Mouse (Mus musculus): ENCODE measurements around the gene Pnpla7. TPM values are rescaled to one million over a fixed set of nuclear protein-coding genes. Genes with fewer than 3 reads are reported as not detected.
A peak's percentile ranks its signal among the peaks of the same experiment; 100 is the strongest.

Gene Pnpla7
- total RNA-seq, 2 experiments from 2014 or later, result 19.5 to 20.5 TPM

- intact Hi-C loops (cut with DNase I), result no loop called here
- no peak for DNase-seq
Measured at GRCm38 (mm10) chr2:24976960-24977359, 1.1 kb downstream of the Pnpla7 start.

- intact Hi-C loops (cut with DNase I), result no loop called here
- no peak for DNase-seq
Measured at GRCm38 (mm10) chr2:24987762-24988161, 11.9 kb downstream of the Pnpla7 start.

DNA sequence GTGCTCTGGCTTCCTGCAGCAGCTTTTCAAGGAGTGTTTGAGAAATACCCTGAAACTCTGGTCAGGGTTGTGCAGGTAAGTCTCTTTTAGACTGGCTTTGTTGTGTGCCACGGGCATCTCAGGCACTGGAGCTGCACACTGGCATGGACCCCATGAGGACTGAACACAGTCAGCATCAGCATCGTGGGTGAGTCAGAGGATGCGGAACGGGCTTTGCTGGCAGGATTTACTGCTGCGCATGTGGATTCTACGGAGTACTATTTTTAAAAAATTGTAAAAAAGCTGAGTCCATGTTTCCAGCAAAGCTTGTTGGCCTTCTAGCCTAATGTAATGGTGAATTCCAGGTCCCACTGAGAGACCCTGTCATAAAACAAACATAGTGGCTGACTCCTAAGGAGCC, 19.5 kb downstream of the Pnpla7 start:
- intact Hi-C loops (cut with DNase I), result no loop called here
- no peak for DNase-seq

- DNase-seq, result no peak
- intact Hi-C loops (cut with DNase I), result no loop called here
Measured at GRCm38 (mm10) chr2:24996471-24996870, 20.6 kb downstream of the Pnpla7 start.

- peak; percentile 44 to 65 for DNase-seq
- intact Hi-C loops (cut with DNase I), result loop anchor here (5.0 kb wide), 1 partner anchor 38 kb away; the partner anchor contains the start of gene Dph7
Measured at GRCm38 (mm10) chr2:25000544-25001235, 24.9 kb downstream of the Pnpla7 start.

GRCm38 (mm10) chr2:25003946-25004786, 28.3 kb downstream of the Pnpla7 start:
- intact Hi-C loops (cut with DNase I), result loop anchor here (5.0 kb wide), 1 partner anchor 42 kb away; the partner anchor contains the start of gene Dph7
- DNase-seq, result no peak

DNA sequence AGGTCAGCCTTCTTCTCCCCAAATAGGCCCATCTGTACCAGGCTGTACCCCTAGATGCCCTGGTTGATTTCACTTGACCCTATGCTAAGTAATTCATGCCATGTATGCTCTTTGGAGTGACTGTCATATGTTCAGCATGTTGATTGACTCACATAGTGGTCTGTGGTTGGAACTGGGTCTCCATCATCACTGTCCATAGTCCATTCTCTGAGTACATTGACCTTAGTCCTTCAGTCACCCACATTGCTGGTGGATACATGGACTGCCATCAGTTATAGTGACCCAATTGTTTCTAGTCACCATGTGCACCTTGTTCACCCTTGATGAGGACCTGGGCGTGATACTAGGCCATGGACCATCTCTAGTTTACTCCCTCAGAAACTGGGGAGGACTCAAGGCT, 30.9 kb downstream of the Pnpla7 start:
- DNase-seq, result no peak
- intact Hi-C loops (cut with DNase I), result loop anchor here (5.0 kb wide), 1 partner anchor 154 kb away; no protein-coding TSS in a partner anchor

- no peak for DNase-seq
- intact Hi-C loops (cut with DNase I), result loop anchor here (5.0 kb wide), 1 partner anchor 156 kb away; no protein-coding TSS in a partner anchor
Measured at GRCm38 (mm10) chr2:25008250-25008649, 32.4 kb downstream of the Pnpla7 start.

GRCm38 (mm10) chr2:25022678-25023077, 46.8 kb downstream of the Pnpla7 start:
- DNase-seq, result no peak
- intact Hi-C loops (cut with DNase I), result no loop called here

GRCm38 (mm10) chr2:25025109-25025508, 49.3 kb downstream of the Pnpla7 start:
- no peak for DNase-seq
- intact Hi-C loops (cut with DNase I), result no loop called here

DNA sequence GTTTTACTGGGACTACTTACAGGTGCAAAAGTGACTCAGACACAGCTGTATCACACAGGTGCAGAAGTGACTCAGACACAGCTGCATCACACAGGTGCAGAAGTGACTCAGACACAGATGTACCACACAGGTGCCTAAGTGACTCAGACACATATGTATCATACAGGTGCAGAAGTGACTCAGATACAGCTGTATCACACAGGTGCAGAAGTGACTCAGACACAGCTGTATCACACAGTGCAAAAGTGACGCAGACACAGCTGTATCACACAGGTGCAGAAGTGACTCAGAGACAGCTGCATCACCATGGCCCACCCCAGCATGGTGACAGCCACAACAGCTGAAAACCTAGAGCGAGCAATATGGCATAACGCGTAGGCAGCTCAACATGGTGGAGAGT, 59.2 kb downstream of the Pnpla7 start:
- DNase-seq, result no peak
- intact Hi-C loops (cut with DNase I), result no loop called here

DNA sequence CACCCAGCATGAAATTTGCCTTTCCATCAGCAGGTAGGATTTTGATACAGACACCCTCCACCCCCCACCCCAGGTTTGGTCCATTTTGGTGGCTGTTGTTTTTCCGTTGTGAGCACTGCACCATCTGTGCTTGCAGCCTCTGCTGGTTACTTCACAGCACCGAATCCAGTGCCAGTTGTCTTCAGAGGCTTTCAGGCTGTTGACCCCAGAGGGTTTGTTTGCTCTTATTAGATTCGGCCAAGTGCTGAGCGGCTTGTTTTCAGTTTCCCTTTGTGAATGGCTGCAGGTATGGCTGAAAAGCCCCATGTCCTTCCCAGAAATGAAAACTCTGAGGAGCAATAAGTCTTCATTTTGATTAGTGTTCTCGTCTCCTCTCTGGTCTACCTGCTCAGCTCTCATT, 64.3 kb downstream of the Pnpla7 start:
- intact Hi-C loops (cut with DNase I), result no loop called here

GRCm38 (mm10) chr2:25050921-25051320, 75.1 kb downstream of the Pnpla7 start:
- intact Hi-C loops (cut with DNase I), result no loop called here
- no peak for DNase-seq

More for the DNA sequence above, 64.3 kb downstream of the Pnpla7 start:
- no peak for DNase-seq

- intact Hi-C loops (cut with DNase I), result no loop called here
- DNase-seq, result no peak
Measured at GRCm38 (mm10) chr2:25051450-25051849, 75.6 kb downstream of the Pnpla7 start.

DNA sequence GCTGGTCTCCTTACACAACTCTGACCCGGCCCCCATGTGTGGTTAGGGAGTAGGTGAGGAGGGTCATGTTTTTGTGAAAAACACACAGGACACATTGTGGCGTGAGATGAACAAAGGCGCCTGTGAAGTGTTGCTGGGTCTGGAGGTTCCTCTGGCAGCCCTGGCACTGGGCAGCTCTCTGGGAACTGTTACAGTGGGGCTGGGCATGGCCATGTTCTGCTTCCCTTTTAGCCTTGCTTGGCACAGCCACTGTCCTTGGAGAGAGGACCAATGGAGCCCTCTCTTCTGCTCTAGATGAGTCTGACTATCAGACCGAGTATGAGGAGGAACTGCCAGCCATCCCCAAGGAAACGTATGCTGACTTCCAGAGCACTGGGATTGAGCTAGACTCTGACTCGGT, 77.3 kb downstream of the Pnpla7 start:
- no peak for DNase-seq
- intact Hi-C loops (cut with DNase I), result no loop called here

DNA sequence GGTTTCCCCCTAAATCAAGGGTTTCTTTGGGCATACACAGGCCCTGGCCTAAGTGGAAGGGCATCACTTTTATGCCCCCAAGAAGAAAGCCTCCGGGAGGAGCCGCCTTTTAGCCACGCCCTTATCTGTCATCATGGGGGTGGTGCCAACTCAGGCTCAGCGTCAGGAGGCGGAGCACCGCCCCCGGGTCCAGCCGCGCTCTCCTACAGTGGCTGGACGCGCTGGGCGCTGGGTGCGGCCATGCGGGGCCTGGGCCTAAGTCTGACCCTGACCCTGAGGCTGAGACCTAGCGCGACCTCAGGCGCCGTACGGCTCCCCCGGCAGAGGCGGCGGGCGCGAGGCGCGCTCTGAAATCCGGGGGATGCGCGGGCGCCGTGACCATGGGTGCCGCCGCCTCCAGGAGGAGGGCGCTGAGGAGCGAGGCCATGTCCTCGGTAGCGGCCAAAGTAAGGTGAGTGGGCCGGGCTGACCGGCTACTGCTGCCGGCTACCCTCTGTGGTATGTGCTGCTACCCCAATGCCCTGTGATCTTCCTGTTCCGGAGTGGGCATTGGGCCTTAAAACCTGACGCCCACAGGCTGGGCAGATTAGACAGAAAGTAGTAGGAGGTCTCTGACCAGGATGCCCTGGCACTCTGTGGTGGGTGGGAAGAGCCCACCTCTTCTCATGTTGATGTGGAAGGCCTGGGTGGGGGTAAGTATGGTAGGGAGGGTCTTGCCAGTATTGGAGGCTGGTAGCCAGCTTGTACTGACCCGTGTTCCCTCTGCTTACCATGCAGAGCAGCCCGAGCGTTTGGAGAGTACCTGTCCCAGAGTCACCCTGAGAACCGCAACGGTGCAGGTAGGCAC, 78.6 kb downstream of the Pnpla7 start, which contains the start of gene Nsmf:
Nsmf (plus strand) TSS at position 135 of the 847 bp plus-strand sequence.
- intact Hi-C loops (cut with DNase I), result no loop called here
- DNase-seq, result peak; percentile 92

- peak; percentile 14 to 28 for DNase-seq
- intact Hi-C loops (cut with DNase I), result no loop called here
Measured at GRCm38 (mm10) chr2:25055068-25055405, 79.2 kb downstream of the Pnpla7 start.

DNA sequence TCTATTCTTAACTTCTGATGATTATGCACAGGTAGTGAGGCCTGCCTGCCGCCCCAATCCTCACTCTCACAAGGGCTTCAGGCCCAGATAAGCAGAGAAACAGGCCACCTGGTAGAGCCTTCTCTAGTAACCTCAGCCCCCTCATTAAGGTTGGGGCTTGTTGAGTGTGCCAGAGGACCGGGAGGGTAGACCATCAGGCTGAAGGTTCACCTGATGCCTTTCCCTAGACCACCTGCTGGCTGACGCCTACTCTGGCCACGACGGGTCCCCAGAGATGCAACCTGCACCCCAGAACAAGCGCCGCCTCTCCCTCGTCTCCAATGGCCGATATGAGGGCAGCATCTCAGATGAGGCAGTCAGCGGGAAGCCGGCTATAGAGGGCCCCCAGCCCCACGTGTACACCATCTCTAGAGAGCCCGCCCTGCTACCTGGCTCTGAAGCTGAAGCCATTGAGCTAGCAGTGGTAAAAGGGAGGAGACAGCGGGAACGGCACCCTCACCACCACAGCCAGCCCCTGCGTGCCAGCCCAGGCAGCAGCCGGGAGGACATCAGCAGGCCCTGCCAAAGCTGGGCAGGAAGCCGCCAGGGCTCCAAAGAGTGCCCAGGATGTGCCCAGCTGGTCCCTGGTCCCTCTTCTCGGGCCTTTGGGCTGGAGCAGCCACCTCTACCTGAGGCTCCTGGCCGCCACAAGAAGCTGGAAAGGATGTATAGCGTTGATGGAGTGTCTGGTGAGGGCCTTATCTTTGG, 79.7 kb downstream of the Pnpla7 start:
- DNase-seq, result no peak
- intact Hi-C loops (cut with DNase I), result no loop called here

DNA sequence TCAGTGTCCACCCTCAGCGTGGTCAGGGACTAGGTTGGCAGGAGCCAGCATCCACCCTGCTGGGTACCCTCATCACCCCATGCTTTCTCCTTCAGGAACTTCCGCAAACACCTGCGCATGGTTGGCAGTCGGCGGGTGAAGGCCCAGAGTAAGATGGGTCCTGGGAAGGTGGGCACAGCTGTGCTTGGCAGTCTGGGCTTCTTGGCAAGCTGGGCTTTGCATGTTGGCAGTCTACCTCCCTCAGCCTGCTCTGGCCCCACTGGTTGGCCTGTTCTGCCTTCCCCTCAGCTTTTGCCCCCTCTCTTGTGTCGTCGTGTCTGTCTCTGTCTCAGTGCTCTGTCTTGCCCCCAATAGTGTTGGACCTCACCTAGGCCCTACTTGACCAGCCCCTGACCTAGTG, 83.1 kb downstream of the Pnpla7 start:
- intact Hi-C loops (cut with DNase I), result no loop called here
- no peak for DNase-seq

DNA sequence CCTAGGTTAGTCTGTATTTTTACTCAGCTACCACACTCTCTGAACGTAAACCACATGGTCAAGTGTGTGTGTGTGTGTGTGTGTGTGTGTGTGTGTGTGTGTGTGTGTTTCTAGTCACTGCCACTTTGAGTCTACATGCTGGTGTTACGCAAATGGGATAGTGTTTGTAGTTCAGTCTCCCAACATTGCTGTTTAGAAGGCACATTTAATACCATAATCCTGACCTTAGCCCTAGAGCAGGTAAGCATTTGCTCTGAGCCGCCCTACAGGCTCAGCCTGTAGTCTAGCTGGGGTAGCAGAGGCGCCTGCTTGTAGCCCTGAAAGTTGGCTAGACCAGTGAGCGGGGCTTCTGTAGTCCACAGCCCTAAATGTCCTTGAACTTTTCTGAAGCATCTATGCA, 87.7 kb downstream of the Pnpla7 start:
- no peak for DNase-seq
- intact Hi-C loops (cut with DNase I), result no loop called here

Data from heart, postnatal 10 days (tissue).